Mouse (Mus musculus): Measurements from ENCODE around the gene Pmpca. TPM values are rescaled to one million over a fixed set of nuclear protein-coding genes. Genes with fewer than 3 reads are reported as not detected.

Gene Pmpca
- total RNA-seq, 2 experiments from 2014 or later, result 123 to 124 TPM

GRCm38 (mm10) chr2:26423086-26423485, 33.9 kb downstream of the Pmpca start:
- no peak for DNase-seq (ENCODE audit: low spot score in 2 of 2)

- no peak for DNase-seq (ENCODE audit: low spot score in 2 of 2)
Observed at GRCm38 (mm10) chr2:26424541-26424940, 35.4 kb downstream of the Pmpca start.

GRCm38 (mm10) chr2:26429851-26430250, 40.7 kb downstream of the Pmpca start:
- no peak for DNase-seq (ENCODE audit: low spot score in 2 of 2)

GRCm38 (mm10) chr2:26434791-26435572, 45.8 kb downstream of the Pmpca start:
- DNase-seq (ENCODE audit: low spot score in 2 of 2), result no peak

- DNase-seq (ENCODE audit: low spot score in 2 of 2), result no peak
Observed at GRCm38 (mm10) chr2:26437221-26437620, 48.1 kb downstream of the Pmpca start.

- no peak for DNase-seq (ENCODE audit: low spot score in 2 of 2)
Observed at GRCm38 (mm10) chr2:26438373-26438772, 49.2 kb downstream of the Pmpca start.

GRCm38 (mm10) chr2:26439671-26440070, 50.5 kb downstream of the Pmpca start:
- DNase-seq (ENCODE audit: low spot score in 2 of 2), result no peak

GRCm38 (mm10) chr2:26441261-26441660, 52.1 kb downstream of the Pmpca start:
- peak in 1 of 2 experiments; percentile 13 for DNase-seq (ENCODE audit: low spot score in 2 of 2)

- DNase-seq (ENCODE audit: low spot score in 2 of 2), result peak in 1 of 2 experiments; percentile 14
Observed at GRCm38 (mm10) chr2:26441688-26442087, 52.5 kb downstream of the Pmpca start.

- no peak for DNase-seq (ENCODE audit: low spot score in 2 of 2)
Observed at GRCm38 (mm10) chr2:26442843-26443242, 53.7 kb downstream of the Pmpca start.

- DNase-seq (ENCODE audit: low spot score in 2 of 2), result no peak
Observed at GRCm38 (mm10) chr2:26443876-26444275, 54.7 kb downstream of the Pmpca start.

- DNase-seq (ENCODE audit: low spot score in 2 of 2), result no peak
Observed at GRCm38 (mm10) chr2:26444368-26444767, 55.2 kb downstream of the Pmpca start.

- DNase-seq (ENCODE audit: low spot score in 2 of 2), result peak; percentile 99 to 100
Observed at GRCm38 (mm10) chr2:26444946-26445665, 56.0 kb downstream of the Pmpca start, which contains the start of gene Sec16a. Gene Sec16a (minus strand): TSS chr2:26445216.

- peak; percentile 74 to 91 for DNase-seq (ENCODE audit: low spot score in 2 of 2)
Observed at GRCm38 (mm10) chr2:26445666-26446445, 56.7 kb downstream of the Pmpca start.

- DNase-seq (ENCODE audit: low spot score in 2 of 2), result no peak
Observed at GRCm38 (mm10) chr2:26446671-26447070, 57.5 kb downstream of the Pmpca start.

Other genes with a start within 250 kb of the Pmpca start
- not detected for gene Lhx3, start 181.1 kb upstream of the Pmpca start, total RNA-seq (2021)
- 10 to 100 TPM; 11.2 to 11.4 TPM for gene Qsox2, start 151.8 kb upstream of the Pmpca start, total RNA-seq (2021)
- gene Ccdc187, start 94.8 kb upstream of the Pmpca start, total RNA-seq (2021), result under 1 TPM; 0.10 to 0.15 TPM
- gene Gpsm1, start 73.8 kb upstream of the Pmpca start, total RNA-seq (2021), result 10 to 100 TPM; 24.1 to 28.1 TPM
- 10 to 100 TPM; 18.5 to 21.0 TPM for gene Dnlz, start 37.2 kb upstream of the Pmpca start, total RNA-seq (2021)
- gene Card9, start 28.4 kb upstream of the Pmpca start, total RNA-seq (2021), result 1 to 10 TPM; 1.6 to 1.8 TPM
- 10 to 100 TPM; 20.6 to 22.2 TPM for gene Snapc4, start 8.7 kb upstream of the Pmpca start, total RNA-seq (2021)
- gene Entr1, start within 50 bp of the Pmpca start, total RNA-seq (2021), result 10 to 100 TPM; 42.7 to 50.2 TPM
- gene Inpp5e, start 19.9 kb downstream of the Pmpca start, total RNA-seq (2021), result 10 to 100 TPM; 12.5 to 13.2 TPM
- 10 to 100 TPM; 40.9 to 45.4 TPM for gene Sec16a, start 55.9 kb downstream of the Pmpca start, total RNA-seq (2021)
- gene Notch1, start 127.3 kb downstream of the Pmpca start, total RNA-seq (2021), result 10 to 100 TPM; 48.4 to 52.9 TPM
- 100 to 1,000 TPM; 132 to 141 TPM for gene Egfl7, start 190.7 kb downstream of the Pmpca start, total RNA-seq (2021)
- gene Gm20532, start 197.3 kb downstream of the Pmpca start, total RNA-seq (2021), result not detected
- gene Agpat2, start 215.1 kb downstream of the Pmpca start, total RNA-seq (2021), result 10 to 100 TPM; 12.1 to 19.0 TPM
- 1 to 10 TPM; 2.6 to 4.0 TPM for gene Fam69b, start 239.1 kb downstream of the Pmpca start, total RNA-seq (2021)

Measured in gastrocnemius, postnatal 4 days (tissue).